Mouse (Mus musculus): ENCODE measurements around the gene Sf3a1. TPM values are rescaled to one million over a fixed set of nuclear protein-coding genes. Genes with fewer than 3 reads are reported as not detected.

Gene Sf3a1
- total and polyA plus RNA-seq, 2 experiments from 2014 or later: 30.6 to 45.4 TPM

GRCm38 (mm10) chr11:4146381-4146780 is 13.8 kb upstream of the Sf3a1 start:
- Histone ChIP-seq H3K4me1 (ENCODE audit: insufficient read depth, low read length) (no peaks in the 10 kb centered on the region), H3K27ac (no peak overlapping the region), H3K4me2 (ENCODE audit: low read depth, low read length) (no peak overlapping the region), H3K4me3 (ENCODE audit: low read length) (no peak overlapping the region), H3K36me3 (ENCODE audit: insufficient read depth, low read length) (peaks cover 25% of the 10 kb centered on the region), H3K9me3 (ENCODE audit: low read length) (no peaks in the 10 kb centered on the region), H3K27me3 (ENCODE audit: insufficient read depth, low read length) (no peaks in the 10 kb centered on the region), H3K9ac (replicated peaks; ENCODE audit: low read length) (no peak overlapping the region)
- DNase-seq (ENCODE audit: low spot score) (no peak), ATAC-seq (no peak)
- TF ChIP-seq CTCF (IDR thresholded peaks at IDR 0.05; ENCODE audit: low read depth): no peak
- 60% methylated on average over 6 of the region's 6 CpGs for WGBS

- Histone ChIP-seq H3K4me2 (ENCODE audit: low read depth, low read length) (no peak overlapping the region), H3K27ac (no peak overlapping the region), H3K27me3 (ENCODE audit: insufficient read depth, low read length) (no peaks in the 10 kb centered on the region), H3K4me3 (ENCODE audit: low read length) (no peak overlapping the region), H3K4me1 (ENCODE audit: insufficient read depth, low read length) (no peaks in the 10 kb centered on the region), H3K9me3 (ENCODE audit: low read length) (no peaks in the 10 kb centered on the region), H3K9ac (replicated peaks; ENCODE audit: low read length) (no peak overlapping the region), H3K36me3 (ENCODE audit: insufficient read depth, low read length) (peaks cover 18% of the 10 kb centered on the region)
- TF ChIP-seq CTCF (IDR thresholded peaks at IDR 0.05; ENCODE audit: low read depth): no peak
- DNase-seq (ENCODE audit: low spot score): no peak
- ATAC-seq: no peak
- WGBS: 88% methylated on average over 10 of the region's 10 CpGs
Measured at GRCm38 (mm10) chr11:4147098-4147497, 13.1 kb upstream of the Sf3a1 start.

- Histone ChIP-seq H3K36me3 (ENCODE audit: insufficient read depth, low read length) (0 out of 2 replicates have a peak, but pooled peaks cover 8% of the 10 kb centered on the region), H3K4me1 (ENCODE audit: insufficient read depth, low read length) (no peaks in the 10 kb centered on the region), H3K4me3 (ENCODE audit: low read length) (no peak overlapping the region), H3K9me3 (ENCODE audit: low read length) (no peaks in the 10 kb centered on the region), H3K27ac (no peak overlapping the region), H3K4me2 (ENCODE audit: low read depth, low read length) (no peak overlapping the region), H3K27me3 (ENCODE audit: insufficient read depth, low read length) (no peaks in the 10 kb centered on the region), H3K9ac (replicated peaks; ENCODE audit: low read length) (no peak overlapping the region)
- WGBS: 87% methylated on average over 5 of the region's 5 CpGs
- TF ChIP-seq CTCF (IDR thresholded peaks at IDR 0.05; ENCODE audit: low read depth): no peak
- ATAC-seq: no peak
- no peak for DNase-seq (ENCODE audit: low spot score)
Measured at GRCm38 (mm10) chr11:4148120-4148519, 12.0 kb upstream of the Sf3a1 start.

GRCm38 (mm10) chr11:4148536-4149156 is 11.5 kb upstream of the Sf3a1 start:
- H3K27me3 ChIP-seq (ENCODE audit: insufficient read depth, low read length): no peaks in the 10 kb centered on the region
- no peak overlapping the region for H3K27ac ChIP-seq
- H3K4me2 ChIP-seq (ENCODE audit: low read depth, low read length): no peak overlapping the region
- H3K4me3 ChIP-seq (ENCODE audit: low read length): no peak overlapping the region
- TF ChIP-seq CTCF (IDR thresholded peaks at IDR 0.05; ENCODE audit: low read depth): no peak
- no peak for ATAC-seq
- H3K9me3 ChIP-seq (ENCODE audit: low read length): no peaks in the 10 kb centered on the region
- WGBS: 64% methylated on average over 9 of the region's 9 CpGs
- 0 out of 2 replicates have a peak, but pooled peaks cover 6% of the 10 kb centered on the region for H3K36me3 ChIP-seq (ENCODE audit: insufficient read depth, low read length)
- no peak overlapping the region for H3K9ac ChIP-seq (replicated peaks; ENCODE audit: low read length)
- H3K4me1 ChIP-seq (ENCODE audit: insufficient read depth, low read length): no peaks in the 10 kb centered on the region
- no peak for DNase-seq (ENCODE audit: low spot score)

GRCm38 (mm10) chr11:4149886-4150285 is 10.3 kb upstream of the Sf3a1 start:
- H3K36me3 ChIP-seq (ENCODE audit: insufficient read depth, low read length): no peaks in the 10 kb centered on the region
- no peaks in the 10 kb centered on the region for H3K27me3 ChIP-seq (ENCODE audit: insufficient read depth, low read length)
- DNase-seq (ENCODE audit: low spot score) (no peak), ATAC-seq (no peak)
- no peak overlapping the region for H3K27ac ChIP-seq
- H3K4me3 ChIP-seq (ENCODE audit: low read length): no peak overlapping the region
- H3K9ac ChIP-seq (replicated peaks; ENCODE audit: low read length): no peak overlapping the region
- no peak for TF ChIP-seq CTCF (IDR thresholded peaks at IDR 0.05; ENCODE audit: low read depth)
- H3K4me1 ChIP-seq (ENCODE audit: insufficient read depth, low read length): no peaks in the 10 kb centered on the region
- H3K4me2 ChIP-seq (ENCODE audit: low read depth, low read length): no peak overlapping the region
- 91% methylated on average over 6 of the region's 6 CpGs for WGBS
- no peaks in the 10 kb centered on the region for H3K9me3 ChIP-seq (ENCODE audit: low read length)

- no peak overlapping the region for H3K4me2 ChIP-seq (ENCODE audit: low read depth, low read length)
- H3K36me3 ChIP-seq (ENCODE audit: insufficient read depth, low read length): no peaks in the 10 kb centered on the region
- no peak for TF ChIP-seq CTCF (IDR thresholded peaks at IDR 0.05; ENCODE audit: low read depth)
- no peaks in the 10 kb centered on the region; the same call in 1 of the 2 replicates for H3K4me1 ChIP-seq (ENCODE audit: insufficient read depth, low read length)
- 95% methylated on average over 7 of the region's 7 CpGs for WGBS
- no peak overlapping the region for H3K4me3 ChIP-seq (ENCODE audit: low read length)
- no peak overlapping the region for H3K9ac ChIP-seq (replicated peaks; ENCODE audit: low read length)
- ATAC-seq (no peak), DNase-seq (ENCODE audit: low spot score) (no peak)
- H3K27me3 ChIP-seq (ENCODE audit: insufficient read depth, low read length): no peaks in the 10 kb centered on the region
- no peaks in the 10 kb centered on the region for H3K9me3 ChIP-seq (ENCODE audit: low read length)
- no peak overlapping the region for H3K27ac ChIP-seq
Measured at GRCm38 (mm10) chr11:4153694-4154093, 6.5 kb upstream of the Sf3a1 start.

- Histone ChIP-seq H3K4me1 (ENCODE audit: insufficient read depth, low read length) (no peaks in the 10 kb centered on the region; the same call in 1 of the 2 replicates), H3K9me3 (ENCODE audit: low read length) (no peaks in the 10 kb centered on the region), H3K4me3 (ENCODE audit: low read length) (no peak overlapping the region), H3K27me3 (ENCODE audit: insufficient read depth, low read length) (no peaks in the 10 kb centered on the region), H3K9ac (replicated peaks; ENCODE audit: low read length) (no peak overlapping the region), H3K27ac (no peak overlapping the region), H3K36me3 (ENCODE audit: insufficient read depth, low read length) (no peaks in the 10 kb centered on the region), H3K4me2 (ENCODE audit: low read depth, low read length) (no peak overlapping the region)
- 81% methylated on average over 5 of the region's 5 CpGs for WGBS
- DNase-seq (ENCODE audit: low spot score) (no peak), ATAC-seq (no peak)
- TF ChIP-seq CTCF (IDR thresholded peaks at IDR 0.05; ENCODE audit: low read depth): no peak
Measured at GRCm38 (mm10) chr11:4155641-4156040, 4.5 kb upstream of the Sf3a1 start.

Data from hindbrain, postnatal 0 days (tissue).